Mouse (Mus musculus) R1 (cell line): ENCODE measurements around the gene Rln3.

Source experiments
- DNase-seq: peaks from one replicate; pipeline ENCODE4 v3.0.0-alpha.2; 2018; ENCODE audit warnings: low read depth, low spot score

The Rln3 gene

DNA sequence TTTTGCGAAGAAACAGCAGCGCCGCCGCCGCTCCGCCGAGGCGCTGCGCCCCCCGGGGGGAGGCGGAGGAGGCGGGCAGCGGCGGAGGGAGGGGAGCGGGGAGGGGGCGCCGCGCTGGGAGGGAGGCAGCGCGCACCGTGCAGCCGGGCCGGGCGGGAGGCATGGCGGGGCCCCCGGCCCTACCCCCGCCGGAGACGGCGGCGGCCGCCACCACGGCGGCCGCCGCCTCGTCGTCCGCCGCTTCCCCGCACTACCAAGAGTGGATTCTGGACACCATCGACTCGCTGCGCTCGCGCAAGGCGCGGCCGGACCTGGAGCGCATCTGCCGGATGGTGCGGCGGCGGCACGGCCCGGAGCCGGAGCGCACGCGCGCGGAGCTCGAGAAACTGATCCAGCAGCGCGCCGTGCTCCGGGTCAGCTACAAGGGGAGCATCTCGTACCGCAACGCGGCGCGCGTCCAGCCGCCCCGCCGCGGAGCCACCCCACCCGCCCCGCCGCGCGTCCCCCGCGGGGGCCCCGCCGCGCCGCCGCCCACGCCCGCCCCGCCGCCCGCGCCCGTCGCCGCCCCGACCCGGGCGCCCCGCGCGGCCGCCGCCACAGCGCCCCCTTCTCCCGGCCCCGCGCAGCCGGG, 47.2 kb downstream of the Rln3 start, which contains the start of gene Samd1:
Gene Samd1 (plus strand): TSS at position 162 of the 631 bp plus-strand sequence.
- DNase-seq, result peak; percentile 48

DNA sequence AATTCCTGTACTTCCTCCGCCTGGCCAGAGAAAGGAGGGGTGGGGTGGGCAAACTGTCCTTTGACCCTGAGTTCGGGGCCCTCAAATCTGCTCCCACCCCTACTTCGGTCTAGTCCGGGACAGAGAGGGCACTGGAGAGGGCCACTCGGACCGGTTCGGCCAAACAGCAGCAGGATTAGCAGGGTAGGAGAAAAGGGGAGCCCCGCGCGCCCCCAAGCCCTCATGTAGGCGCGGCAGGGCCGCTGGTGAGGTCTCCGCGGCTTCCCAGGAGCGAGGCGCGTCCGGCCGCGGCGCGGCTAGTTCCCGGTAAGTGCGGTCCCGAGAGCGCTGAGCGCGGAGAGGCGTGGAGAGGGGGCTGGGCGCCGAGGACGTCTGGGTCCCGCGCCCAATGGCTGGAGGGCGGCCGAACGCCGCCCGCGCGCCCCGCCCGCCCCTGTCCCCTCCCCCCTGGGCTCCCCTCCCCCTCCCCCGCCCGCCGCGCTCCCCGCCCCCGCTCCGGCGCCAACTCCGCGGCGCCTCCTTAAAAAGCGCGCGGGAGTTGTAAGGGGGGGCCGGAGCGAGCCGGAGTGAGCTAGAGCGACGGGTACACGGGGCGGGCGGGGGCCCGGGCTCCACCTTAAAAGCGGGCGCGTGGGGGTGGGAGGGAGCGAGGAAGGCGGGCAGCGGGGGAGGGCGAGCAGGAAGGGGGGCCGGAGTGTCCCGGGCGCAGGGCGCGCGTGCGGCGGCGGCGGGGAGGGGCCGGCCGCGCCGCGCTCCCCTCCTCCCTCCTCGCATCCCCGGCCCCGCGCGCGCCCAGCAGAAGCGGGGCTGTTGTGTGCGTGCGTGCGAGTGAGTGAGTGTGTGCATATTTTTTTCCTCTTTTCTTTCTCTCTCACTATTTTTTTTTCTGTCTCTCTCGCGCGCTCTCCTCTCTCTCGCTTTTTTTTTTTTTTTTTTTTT, 48.0 kb downstream of the Rln3 start:
- DNase-seq, result peak; percentile 86

GRCm38 (mm10) chr8:83995973-83996372, 48.8 kb downstream of the Rln3 start:
- no peak for DNase-seq

GRCm38 (mm10) chr8:83994030-83994429, 50.8 kb downstream of the Rln3 start:
- DNase-seq, result no peak
